Mouse (Mus musculus) erythroblast, embryonic 14.5 days (primary cell): ENCODE measurements around the gene Ndel1.

Experiments used
- GATA1 ChIP-seq: IDR thresholded peaks from 2 replicates; pipeline ENCODE4 v1.6.1; 2012; ENCODE audit warnings: low read length, inconsistent platforms, mixed read lengths
- TAL1 ChIP-seq: IDR thresholded peaks from 3 replicates; pipeline ENCODE4 v1.6.1; 2012; ENCODE audit warnings: low read length, inconsistent platforms, mixed read lengths

GRCm38 (mm10) chr11:68791794-68792193 is 79.9 kb downstream of the Ndel1 start:
- TF ChIP-seq GATA1 = no peak
- TF ChIP-seq TAL1 = no peak
